In genomic region chr17:11885601-11886000, GRCm38 (mm10) we compare ENCODE assay signal across 24 mouse cellular contexts.
"Had no signal": no experiment of that assay in that cellular context is flagged by ENCODE, and none has a peak within 500 bp of the region (broad histone marks: within the 10 kb centered on the region; RNA-seq: fewer than 3 reads in every experiment).

No protein-coding gene starts in this region.

- H3K27me3 ChIP-seq: heart, embryonic 13.5 days; heart, embryonic 15.5 days; hindbrain, embryonic 13.5 days; hindbrain, embryonic 15.5 days; kidney, embryonic 15.5 days; limb, embryonic 13.5 days; limb, embryonic 15.5 days; liver, embryonic 12.5 days had no signal

- H3K4me1 ChIP-seq: heart, embryonic 15.5 days; hindbrain, embryonic 15.5 days; kidney, embryonic 15.5 days; limb, embryonic 13.5 days; limb, embryonic 15.5 days; liver, embryonic 12.5 days had no signal

- ATAC-seq: hindbrain, postnatal 0 days; intestine, embryonic 16.5 days; liver, embryonic 12.5 days had no signal

- H3K9ac ChIP-seq: heart, embryonic 13.5 days; heart, embryonic 15.5 days; hindbrain, embryonic 13.5 days; hindbrain, embryonic 15.5 days; kidney, embryonic 15.5 days; limb, embryonic 13.5 days; limb, embryonic 15.5 days; liver, embryonic 12.5 days; liver, embryonic 14.5 days had no signal

- H3K27ac ChIP-seq: heart, embryonic 13.5 days; heart, embryonic 15.5 days; hindbrain, embryonic 13.5 days; hindbrain, embryonic 15.5 days; hindbrain, postnatal 0 days; kidney, embryonic 15.5 days; kidney, postnatal 0 days; limb, embryonic 13.5 days; limb, embryonic 15.5 days; liver, embryonic 12.5 days; liver, embryonic 14.5 days had no signal

- DNase-seq: gastrocnemius, postnatal 14 days; gastrocnemius, postnatal 36 days; heart, postnatal 14 days; heart, postnatal 36 days; kidney, adult 11 months; kidney, adult 2 months; kidney, adult 9 months; kidney, postnatal 14 days; kidney, postnatal 36 days; layer of hippocampus, adult 9-11 months; layer of hippocampus, postnatal 36 days; left cerebral cortex, postnatal 4 days had no signal

- H3K4me3 ChIP-seq: heart, embryonic 13.5 days; heart, embryonic 15.5 days; hindbrain, embryonic 13.5 days; hindbrain, embryonic 15.5 days; kidney, embryonic 15.5 days; limb, embryonic 13.5 days; limb, embryonic 15.5 days; liver, embryonic 12.5 days had no signal

- H3K36me3 ChIP-seq: heart, embryonic 13.5 days; heart, embryonic 15.5 days; hindbrain, embryonic 13.5 days; hindbrain, embryonic 15.5 days; kidney, embryonic 15.5 days; limb, embryonic 13.5 days; limb, embryonic 15.5 days; liver, embryonic 12.5 days had no signal
